Mouse (Mus musculus) midbrain, embryonic 15.5 days (tissue): ENCODE measurements at regions not wholly inside any gene's neighbourhood (a gene's known extent, or its start where the extent isn't known, plus 50 kb on each side); places are given as distances from the start of the nearest gene placed in this dataset.

Source experiments
- ATAC-seq: fragments of 200-750 bp; cut with Nextera tagmentation; replicated peaks from 2 replicates; pipeline ENCODE4 v1.8.0; 2017; ENCODE audit warnings: moderate TSS enrichment
- H3K27ac ChIP-seq: fragments of 300-500 bp; sonication (generic); 2 replicates; pipeline ENCODE4 v1.5.1; 2015; ENCODE audit warnings: mild to moderate bottlenecking, inconsistent platforms
- H3K27me3 ChIP-seq: fragments of 300-500 bp; sonication (generic); replicated peaks from 2 replicates; pipeline ENCODE4 v1.6.1; 2015; ENCODE audit warnings: inconsistent platforms
- H3K36me3 ChIP-seq: fragments of 300-500 bp; sonication (generic); replicated peaks from 2 replicates; pipeline ENCODE4 v1.6.1; 2015; ENCODE audit warnings: inconsistent platforms
- H3K4me1 ChIP-seq: fragments of 300-500 bp; sonication (generic); 2 replicates; pipeline ENCODE4 v1.6.1; 2015; ENCODE audit warnings: inconsistent platforms
- H3K4me2 ChIP-seq: fragments of 300-500 bp; sonication (generic); 2 replicates; pipeline ENCODE4 v1.6.1; 2015; ENCODE audit warnings: inconsistent platforms, mild to moderate bottlenecking, moderate library complexity
- H3K4me3 ChIP-seq: fragments of 300-500 bp; sonication (generic); 2 replicates; pipeline ENCODE4 v1.5.1; 2015; ENCODE audit warnings: mild to moderate bottlenecking, inconsistent platforms
- H3K9ac ChIP-seq: fragments of 300-500 bp; sonication (generic); 2 replicates; pipeline ENCODE4 v1.6.1; 2015; ENCODE audit warnings: mild to moderate bottlenecking, inconsistent platforms
- H3K9me3 ChIP-seq: fragments of 300-500 bp; sonication (generic); 2 replicates; pipeline ENCODE4 v1.6.1; 2016; ENCODE audit warnings: inconsistent platforms
- WGBS: fragments of 180-500 bp; shearing (Covaris S2); methylation state at CpG from one replicate; pipeline ENCODE4 v1.1.7; 2015; ENCODE audit warnings: mixed read lengths; 5-methylcytosine and 5-hydroxymethylcytosine counted together

- no peak overlapping the region for H3K9ac ChIP-seq
- no peak overlapping the region for H3K4me3 ChIP-seq
- H3K9me3 ChIP-seq = no peaks in the 10 kb centered on the region
- no peaks in the 10 kb centered on the region for H3K36me3 ChIP-seq
- 40% methylated on average over 7 of the region's 7 CpGs for WGBS
- no peak overlapping the region for H3K4me2 ChIP-seq
- H3K27ac ChIP-seq = no peak overlapping the region
- ATAC-seq = no peak
- no peaks in the 10 kb centered on the region for H3K27me3 ChIP-seq
- H3K4me1 ChIP-seq = peaks cover 46% of the 10 kb centered on the region
Observed at GRCm38 (mm10) chr2:71625298-71625902, 78.8 kb upstream of the Dlx2 start.

GRCm38 (mm10) chr2:71626404-71626803 lies 79.8 kb upstream of the Dlx2 start:
- peaks cover 46% of the 10 kb centered on the region for H3K4me1 ChIP-seq
- 63% methylated on average over 12 of the region's 12 CpGs for WGBS
- no peak overlapping the region for H3K4me3 ChIP-seq
- no peak overlapping the region for H3K9ac ChIP-seq
- no peaks in the 10 kb centered on the region for H3K36me3 ChIP-seq
- peak overlapping the region; percentile 63; the same call in 1 of the 2 replicates for H3K27ac ChIP-seq
- H3K9me3 ChIP-seq = no peaks in the 10 kb centered on the region
- no peak overlapping the region for H3K4me2 ChIP-seq
- no peak for ATAC-seq
- H3K27me3 ChIP-seq = no peaks in the 10 kb centered on the region

DNA sequence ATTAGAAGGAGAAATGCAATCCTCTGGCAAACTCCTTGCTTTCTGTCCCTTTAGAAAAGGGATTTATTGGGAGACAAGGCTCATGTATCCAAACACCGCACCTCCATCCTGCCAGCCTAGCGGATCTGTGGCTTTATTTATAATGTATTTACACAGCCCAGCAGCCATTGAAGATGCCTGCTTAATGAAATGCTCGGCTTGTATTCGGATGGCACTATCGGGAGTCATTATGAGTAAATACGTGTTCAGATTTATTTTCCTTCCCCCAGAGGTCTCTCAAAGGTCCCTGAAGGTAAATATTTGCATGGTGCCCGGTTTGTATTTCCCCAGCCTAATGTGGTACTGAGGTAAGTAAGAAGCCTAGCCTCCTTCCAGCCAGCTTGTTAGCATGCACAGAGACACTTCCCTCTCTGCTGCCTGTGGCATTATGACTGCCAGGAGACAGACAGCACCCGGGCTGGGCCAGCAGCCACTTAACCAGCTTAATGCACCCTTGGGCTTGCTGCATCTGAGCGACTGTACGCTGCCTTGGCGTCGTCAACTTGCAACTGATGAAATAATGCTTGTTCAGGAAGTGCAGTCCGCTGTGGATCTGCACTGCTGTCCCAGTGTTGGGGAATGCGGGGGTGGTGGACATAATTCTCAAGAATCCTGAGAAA lies 80.7 kb upstream of the Dlx2 start:
- Histone ChIP-seq H3K4me1 (peaks cover 46% of the 10 kb centered on the region), H3K9ac (no peak overlapping the region), H3K4me3 (no peak overlapping the region), H3K27ac (peak overlapping the region; percentile 63), H3K4me2 (peak overlapping the region; percentile 35), H3K9me3 (no peaks in the 10 kb centered on the region), H3K36me3 (no peaks in the 10 kb centered on the region), H3K27me3 (no peaks in the 10 kb centered on the region)
- ATAC-seq = peak; percentile 50; the same call in 1 of the 2 replicates
- 23% methylated on average over 14 of the region's 14 CpGs for WGBS

- Histone ChIP-seq H3K9ac (no peak overlapping the region), H3K27me3 (no peaks in the 10 kb centered on the region), H3K4me1 (peaks cover 46% of the 10 kb centered on the region), H3K36me3 (no peaks in the 10 kb centered on the region), H3K9me3 (no peaks in the 10 kb centered on the region), H3K4me2 (peak overlapping the region; percentile 65), H3K4me3 (peak overlapping the region; percentile 38), H3K27ac (peak overlapping the region; percentile 78)
- 14% methylated on average over 7 of the region's 7 CpGs for WGBS
- 0 out of 2 replicates have a peak, but pooled peaks have one; percentile 5 for ATAC-seq
Observed at GRCm38 (mm10) chr2:71628821-71629220, 82.3 kb upstream of the Dlx2 start.

GRCm38 (mm10) chr2:71629301-71630142 lies 83.0 kb upstream of the Dlx2 start:
- H3K27ac ChIP-seq = peak overlapping the region; percentile 78
- H3K27me3 ChIP-seq = no peaks in the 10 kb centered on the region
- under 1% methylated on average over 43 of the region's 43 CpGs for WGBS
- peak overlapping the region; percentile 65 for H3K4me2 ChIP-seq
- no peaks in the 10 kb centered on the region for H3K9me3 ChIP-seq
- H3K4me3 ChIP-seq = peak overlapping the region; percentile 38
- H3K4me1 ChIP-seq = peaks cover 46% of the 10 kb centered on the region
- peak overlapping the region; percentile 49 for H3K9ac ChIP-seq
- ATAC-seq = peak; percentile 68
- no peaks in the 10 kb centered on the region for H3K36me3 ChIP-seq

GRCm38 (mm10) chr2:71630143-71630463 lies 83.5 kb upstream of the Dlx2 start:
- peak overlapping the region; percentile 65 for H3K4me2 ChIP-seq
- H3K4me3 ChIP-seq = peak overlapping the region; percentile 38
- peak overlapping the region; percentile 49 for H3K9ac ChIP-seq
- H3K4me1 ChIP-seq = peaks cover 43% of the 10 kb centered on the region
- no peak; the same call in 1 of the 2 replicates for ATAC-seq
- no peaks in the 10 kb centered on the region for H3K27me3 ChIP-seq
- WGBS = under 1% methylated on average over 3 of the region's 3 CpGs
- no peaks in the 10 kb centered on the region for H3K36me3 ChIP-seq
- no peaks in the 10 kb centered on the region for H3K9me3 ChIP-seq
- peak overlapping the region; percentile 78 for H3K27ac ChIP-seq

- H3K9ac ChIP-seq = no peak overlapping the region
- no peak overlapping the region for H3K27ac ChIP-seq
- H3K4me2 ChIP-seq = no peak overlapping the region
- no peaks in the 10 kb centered on the region for H3K36me3 ChIP-seq
- no peaks in the 10 kb centered on the region for H3K27me3 ChIP-seq
- 78% methylated on average over 6 of the region's 6 CpGs for WGBS
- no peak for ATAC-seq
- H3K4me3 ChIP-seq = no peak overlapping the region
- peaks cover 27% of the 10 kb centered on the region for H3K4me1 ChIP-seq
- H3K9me3 ChIP-seq = no peaks in the 10 kb centered on the region
Observed at GRCm38 (mm10) chr2:71633471-71633870, 86.9 kb upstream of the Dlx2 start.

DNA sequence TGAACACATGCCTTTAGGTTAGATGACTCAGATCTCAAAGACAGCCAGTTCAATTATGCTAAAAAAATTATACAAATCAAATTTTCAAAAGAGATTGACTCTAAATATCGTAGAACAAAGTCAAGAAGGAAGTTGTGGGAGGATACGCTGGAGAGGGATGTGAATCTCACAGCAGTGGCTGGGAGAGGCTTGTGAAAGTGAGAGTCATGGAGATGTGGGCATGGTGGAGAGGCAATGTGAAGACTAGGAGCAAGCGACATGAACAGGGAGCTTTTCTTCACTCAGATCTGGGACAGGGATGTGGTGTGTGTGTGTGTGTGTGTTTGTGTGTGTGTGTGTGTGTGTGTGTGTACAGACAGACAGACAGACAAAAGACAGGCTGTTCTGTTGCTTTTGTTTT lies 87.9 kb upstream of the Dlx2 start:
- Histone ChIP-seq H3K27me3 (no peaks in the 10 kb centered on the region), H3K4me2 (no peak overlapping the region), H3K27ac (no peak overlapping the region), H3K4me3 (no peak overlapping the region), H3K4me1 (peaks cover 17% of the 10 kb centered on the region), H3K9ac (no peak overlapping the region), H3K9me3 (no peaks in the 10 kb centered on the region), H3K36me3 (no peaks in the 10 kb centered on the region)
- ATAC-seq = no peak
- 86% methylated on average over 3 of the region's 3 CpGs for WGBS

- no peak for ATAC-seq
- Histone ChIP-seq H3K4me3 (no peak overlapping the region), H3K4me2 (no peak overlapping the region), H3K9me3 (0 out of 2 replicates have a peak, but pooled peaks cover 3% of the 10 kb centered on the region), H3K27ac (no peak overlapping the region), H3K36me3 (no peaks in the 10 kb centered on the region), H3K9ac (no peak overlapping the region), H3K4me1 (peaks cover 9% of the 10 kb centered on the region), H3K27me3 (no peaks in the 10 kb centered on the region)
- WGBS = 71% methylated on average over 4 of the region's 4 CpGs
Observed at GRCm38 (mm10) chr2:71636134-71636533, 89.6 kb upstream of the Dlx2 start.

DNA sequence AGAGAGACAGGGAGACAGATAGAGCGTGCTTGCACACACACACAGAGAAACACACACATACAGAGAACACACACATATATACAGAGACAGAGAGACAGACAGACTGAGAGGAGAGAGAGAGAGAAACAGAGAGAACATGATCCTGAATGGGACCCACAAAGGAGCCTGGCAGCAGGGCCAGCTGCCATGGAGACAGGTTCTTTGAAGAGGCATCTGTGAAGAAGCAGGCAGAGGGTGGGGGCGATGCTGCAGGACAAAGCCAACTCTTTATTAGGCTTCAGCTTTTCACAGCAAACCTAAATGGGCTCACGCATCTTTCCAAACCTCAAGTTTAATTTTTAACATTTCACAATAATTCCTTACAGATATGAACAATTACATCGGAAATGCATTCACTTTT lies 90.0 kb upstream of the Dlx2 start:
- H3K27ac ChIP-seq = peak overlapping the region; percentile 59; the same call in 1 of the 2 replicates
- H3K27me3 ChIP-seq = no peaks in the 10 kb centered on the region
- H3K9me3 ChIP-seq = 0 out of 2 replicates have a peak, but pooled peaks cover 4% of the 10 kb centered on the region
- no peak overlapping the region for H3K4me2 ChIP-seq
- no peaks in the 10 kb centered on the region for H3K36me3 ChIP-seq
- ATAC-seq = peak; percentile 77; the same call in 1 of the 2 replicates
- no peak overlapping the region for H3K4me3 ChIP-seq
- peaks cover 9% of the 10 kb centered on the region for H3K4me1 ChIP-seq
- WGBS = 28% methylated on average over 4 of the region's 4 CpGs
- no peak overlapping the region for H3K9ac ChIP-seq

DNA sequence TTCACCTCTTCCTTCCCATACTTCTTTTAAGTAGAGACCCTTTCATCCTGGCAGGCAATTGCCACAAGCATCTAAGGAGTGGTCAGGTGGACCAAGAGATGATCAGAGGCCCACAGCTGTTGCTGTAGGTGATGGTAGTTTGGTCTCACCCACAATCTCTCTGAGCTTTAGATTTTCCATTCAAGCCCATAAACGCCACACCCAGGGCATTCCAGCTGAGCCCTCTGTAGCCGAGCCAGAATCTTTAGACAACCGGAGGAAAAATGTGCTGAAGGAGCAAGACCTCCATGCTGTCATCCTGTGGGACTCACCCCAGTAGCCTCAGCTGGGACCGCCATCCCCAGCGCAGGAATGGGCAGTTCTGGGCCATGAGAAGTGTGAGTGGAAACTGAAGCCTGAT lies 93.7 kb upstream of the Dlx2 start:
- no peak for ATAC-seq
- no peak overlapping the region for H3K27ac ChIP-seq
- peaks cover 9% of the 10 kb centered on the region for H3K4me1 ChIP-seq
- no peaks in the 10 kb centered on the region for H3K27me3 ChIP-seq
- H3K4me2 ChIP-seq = no peak overlapping the region
- H3K4me3 ChIP-seq = no peak overlapping the region
- no peaks in the 10 kb centered on the region for H3K36me3 ChIP-seq
- H3K9me3 ChIP-seq = 0 out of 2 replicates have a peak, but pooled peaks cover 4% of the 10 kb centered on the region
- no peak overlapping the region for H3K9ac ChIP-seq
- WGBS = 93% methylated on average over 5 of the region's 5 CpGs

DNA sequence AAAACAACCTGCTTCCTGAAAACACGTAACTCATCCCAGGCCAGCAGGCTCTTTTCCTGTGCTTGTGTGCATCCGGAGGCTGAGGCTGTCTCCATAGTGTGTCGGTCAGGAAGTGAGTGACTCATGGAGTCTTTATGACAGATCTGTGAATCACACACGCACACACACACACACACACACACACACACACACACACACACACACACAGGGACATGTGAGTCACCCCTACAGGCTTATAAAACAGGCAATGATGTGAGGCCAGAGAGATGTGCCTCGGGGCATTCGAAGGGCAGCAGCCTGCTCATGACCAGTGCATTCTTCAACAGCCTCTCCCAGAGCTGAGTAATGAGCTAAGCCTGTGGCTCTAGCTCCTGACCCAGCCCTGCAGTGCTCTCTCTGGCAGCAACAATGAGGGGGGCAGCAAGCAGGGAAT lies 97.5 kb upstream of the Dlx2 start:
- H3K36me3 ChIP-seq = no peaks in the 10 kb centered on the region
- no peaks in the 10 kb centered on the region for H3K27me3 ChIP-seq
- 0 out of 2 replicates have a peak, but pooled peaks cover 4% of the 10 kb centered on the region for H3K9me3 ChIP-seq
- no peak overlapping the region for H3K27ac ChIP-seq
- H3K4me1 ChIP-seq = peaks cover 6% of the 10 kb centered on the region; the same call in 1 of the 2 replicates
- no peak overlapping the region for H3K4me3 ChIP-seq
- 75% methylated on average over 6 of the region's 6 CpGs for WGBS
- no peak for ATAC-seq
- H3K4me2 ChIP-seq = no peak overlapping the region
- no peak overlapping the region for H3K9ac ChIP-seq
